Mouse (Mus musculus) naive thymus-derived CD4-positive, alpha-beta T cell, adult 5 months (primary cell): Measurements from ENCODE around the gene Eif5b. TPM values are rescaled to one million over a fixed set of nuclear protein-coding genes. Genes with fewer than 3 reads are reported as not detected.

ENCODE experiments used
- polyA plus RNA-seq: library from polyadenylated mRNA; unstranded; fragments of 100-300 nt; shearing (Covaris generic); gene quantifications from one replicate; pipeline ENCODE4 v1.2.1, GENCODE M21; 2017

The Eif5b gene
- polyA plus RNA-seq, result 23.4 TPM

DNA sequence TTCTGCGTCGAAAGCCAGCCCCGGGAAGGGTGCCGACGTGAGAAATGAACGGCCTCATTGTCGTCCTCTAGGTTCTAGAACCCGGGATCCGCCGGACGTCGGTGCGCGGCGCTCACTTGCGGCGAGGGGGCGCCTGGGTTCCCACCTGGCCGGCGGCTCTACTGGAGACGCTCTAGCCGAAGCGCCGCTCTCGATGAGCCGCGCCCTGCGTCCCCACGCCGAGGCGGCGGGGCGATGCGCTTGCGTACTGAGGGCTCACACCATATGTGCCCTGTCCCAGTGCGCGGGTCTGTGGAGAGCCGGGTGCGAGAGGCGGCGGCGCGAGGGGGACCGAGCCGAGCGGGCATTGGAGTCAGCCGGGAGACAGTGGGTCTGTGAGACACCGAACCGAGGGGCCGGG, at the start of gene Eif5b, which contains the start of gene Txndc9:
Gene Eif5b, plus strand, starts transcription at position 144 of the 400 bp plus-strand sequence.
Gene Txndc9, minus strand, starts transcription at position 27 of the 400 bp plus-strand sequence.

DNA sequence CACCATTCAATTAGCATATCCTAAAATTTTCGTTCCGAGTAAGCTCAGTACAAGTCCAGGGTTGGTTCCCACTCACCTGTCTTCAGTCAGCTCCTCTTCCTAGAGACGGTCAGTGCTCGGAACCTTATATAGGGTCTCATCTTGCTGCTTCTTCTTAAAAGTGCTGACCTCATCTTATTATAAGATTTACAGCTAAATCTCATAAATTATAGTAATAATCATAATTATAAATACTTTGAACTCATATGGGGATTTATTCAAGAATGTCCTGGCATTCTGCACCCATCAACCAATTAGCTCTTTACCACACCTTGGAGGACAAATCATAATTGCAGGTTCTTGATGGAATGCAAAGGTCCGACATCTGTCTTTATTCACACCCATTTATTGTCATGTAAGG, 40.2 kb upstream of the Eif5b start, which contains the start of gene Lyg1:
Gene Lyg1, minus strand, starts transcription at position 101 of the 400 bp plus-strand sequence.

Other genes with a start within 250 kb of the Eif5b start
- gene Tsga10, start 131.6 kb upstream of the Eif5b start, polyA plus RNA-seq, result 2.5 TPM
- 1.6 TPM for gene Lipt1, start 126.3 kb upstream of the Eif5b start, polyA plus RNA-seq
- 58.0 TPM for gene Mitd1, start 107.6 kb upstream of the Eif5b start, polyA plus RNA-seq
- 169 TPM for gene Mrpl30, start 107.5 kb upstream of the Eif5b start, polyA plus RNA-seq
- gene Lyg2, start 81.5 kb upstream of the Eif5b start, polyA plus RNA-seq, result not detected
- gene Lyg1, start 40.3 kb upstream of the Eif5b start, polyA plus RNA-seq, result not detected
- gene Txndc9, start 117 bp upstream of the Eif5b start, polyA plus RNA-seq, result 89.8 TPM
- 53.0 TPM for gene Rev1, start 131.8 kb downstream of the Eif5b start, polyA plus RNA-seq